Mouse (Mus musculus) lung, embryonic 14.5 days (tissue): ENCODE measurements around the gene Map4k3. TPM values are rescaled to one million over a fixed set of nuclear protein-coding genes. Genes with fewer than 3 reads are reported as not detected.
"Not testable (repeated sequence)": the region's sequence is repeated elsewhere in the genome, so short reads cannot be mapped to it uniquely, and the experiment has no call there.

Experiments
- ATAC-seq: fragments of 200-750 bp; cut with Nextera tagmentation; 2 replicates; pipeline ENCODE4 v1.8.0; 2017; ENCODE audit warnings: mild to moderate bottlenecking, moderate TSS enrichment, moderate library complexity; ENCODE audit not compliant: insufficient read depth
- DNase-seq: peaks from one replicate; pipeline ENCODE4 v3.0.0-alpha.2; 2015
- H3K27ac ChIP-seq: fragments of 300-500 bp; sonication (generic); 2 replicates; pipeline ENCODE4 v1.5.1; 2014; ENCODE audit warnings: low read depth, mild to moderate bottlenecking, moderate library complexity
- H3K27me3 ChIP-seq: fragments of 300-500 bp; sonication (generic); 2 replicates; pipeline ENCODE4 v1.6.1; 2014; ENCODE audit warnings: low read length, control low read depth; ENCODE audit not compliant: insufficient read depth
- H3K36me3 ChIP-seq: fragments of 300-500 bp; sonication (generic); 2 replicates; pipeline ENCODE4 v1.6.1; 2014; ENCODE audit warnings: control low read depth; ENCODE audit not compliant: insufficient read depth
- H3K4me1 ChIP-seq: fragments of 300-500 bp; sonication (generic); 2 replicates; pipeline ENCODE4 v1.6.1; 2014; ENCODE audit warnings: antibody characterized with exemption, control low read depth; ENCODE audit not compliant: insufficient read depth
- H3K4me2 ChIP-seq: fragments of 300-500 bp; sonication (generic); 2 replicates; pipeline ENCODE4 v1.6.1; 2014; ENCODE audit warnings: mild to moderate bottlenecking
- H3K4me3 ChIP-seq: fragments of 300-500 bp; sonication (generic); 2 replicates; pipeline ENCODE4 v1.5.1; 2014; ENCODE audit warnings: low read depth, low read length
- H3K9ac ChIP-seq: fragments of 300-500 bp; sonication (generic); 2 replicates; pipeline ENCODE4 v1.6.1; 2014
- H3K9me3 ChIP-seq: fragments of 300-500 bp; sonication (generic); 2 replicates; pipeline ENCODE4 v1.6.1; 2016; ENCODE audit warnings: low read depth, low read length, control low read depth
- CTCF ChIP-seq: IDR thresholded peaks from 2 replicates; pipeline ENCODE4 v1.5.1; 2016; ENCODE audit warnings: antibody characterized with exemption, low read depth
- WGBS: fragments of 180-500 bp; shearing (Covaris S2); extraction: QIAGEN DNeasy Blood & Tissue Kit; methylation state at CpG from one replicate; pipeline ENCODE4 v1.1.7; 2014; 5-methylcytosine and 5-hydroxymethylcytosine counted together
- polyA plus RNA-seq: library from polyadenylated mRNA; unstranded; fragments of >200 nt; fragmentation: Nextera tagmentation; extraction: Ambion mirVana; gene quantifications from 2 replicates; pipeline ENCODE4 v1.2.1, GENCODE M21; 2014

Map4k3 gene
- polyA plus RNA-seq, 1 experiment from 2014 or later, result 64.7 TPM

- Histone ChIP-seq H3K27me3 (no peaks in the 10 kb centered on the region), H3K4me3 (no peak overlapping the region), H3K36me3 (no peaks in the 10 kb centered on the region), H3K4me2 (no peak overlapping the region), H3K9ac (0 out of 2 replicates have a peak overlapping the region, but pooled peaks have one; percentile 1), H3K4me1 (peaks cover 8% of the 10 kb centered on the region; the same call in 1 of the 2 replicates), H3K27ac (peak overlapping the region; percentile 58), H3K9me3 (no peaks in the 10 kb centered on the region)
- no peak for DNase-seq
- WGBS, result 42% methylated on average over 8 of the region's 8 CpGs
- no peak for ATAC-seq
- TF ChIP-seq CTCF, result no peak
Measured at GRCm38 (mm10) chr17:80754589-80754988, 26.3 kb upstream of the Map4k3 start.

DNA sequence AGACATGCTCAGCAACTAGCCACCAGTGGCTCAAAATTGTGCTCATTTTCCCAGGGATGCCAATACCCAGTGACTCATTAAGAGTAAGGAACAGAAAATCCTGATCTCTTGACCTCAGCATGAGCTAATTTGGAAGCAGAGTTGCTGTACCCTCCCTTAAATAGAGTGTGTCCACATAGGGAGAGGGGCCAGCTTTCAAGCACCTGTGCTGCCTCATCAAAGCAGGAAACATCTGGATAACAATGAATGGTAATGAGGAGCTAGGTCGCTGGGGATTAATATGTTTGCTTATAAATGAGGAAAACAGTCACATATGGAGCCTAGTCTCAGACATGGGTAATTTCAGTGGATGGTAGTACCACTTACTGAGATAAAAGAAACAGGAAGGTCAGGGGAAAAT lies 24.2 kb upstream of the Map4k3 start:
- 32% methylated on average over 1 of the region's 1 CpGs for WGBS
- no peak for DNase-seq

GRCm38 (mm10) chr17:80739421-80739820 lies 11.1 kb upstream of the Map4k3 start:
- TF ChIP-seq CTCF, result no peak
- 77% methylated on average over 5 of the region's 5 CpGs for WGBS
- Histone ChIP-seq H3K4me3 (no peak overlapping the region), H3K4me1 (no peaks in the 10 kb centered on the region), H3K27me3 (no peaks in the 10 kb centered on the region), H3K36me3 (no peaks in the 10 kb centered on the region), H3K4me2 (no peak overlapping the region), H3K27ac (no peak overlapping the region), H3K9ac (no peak overlapping the region), H3K9me3 (no peaks in the 10 kb centered on the region)
- ATAC-seq, result no peak
- DNase-seq, result no peak

More for the DNA sequence above, 24.2 kb upstream of the Map4k3 start:
- Histone ChIP-seq H3K4me2 (no peak overlapping the region), H3K4me1 (peaks cover 8% of the 10 kb centered on the region; the same call in 1 of the 2 replicates), H3K9me3 (no peaks in the 10 kb centered on the region), H3K4me3 (no peak overlapping the region), H3K9ac (no peak overlapping the region), H3K36me3 (no peaks in the 10 kb centered on the region), H3K27ac (no peak overlapping the region), H3K27me3 (no peaks in the 10 kb centered on the region)
- peak; percentile 41; the same call in 1 of the 2 replicates for ATAC-seq
- TF ChIP-seq CTCF, result no peak

GRCm38 (mm10) chr17:80734700-80735099 lies 6.4 kb upstream of the Map4k3 start:
- Histone ChIP-seq H3K27me3 (no peaks in the 10 kb centered on the region), H3K36me3 (no peaks in the 10 kb centered on the region), H3K4me1 (no peaks in the 10 kb centered on the region), H3K9me3 (no peaks in the 10 kb centered on the region), H3K9ac (no peak overlapping the region), H3K27ac (no peak overlapping the region), H3K4me3 (no peak overlapping the region), H3K4me2 (no peak overlapping the region)
- ATAC-seq (no peak), DNase-seq (no peak)
- TF ChIP-seq CTCF, result no peak
- WGBS, result 69% methylated on average over 6 of the region's 6 CpGs

DNA sequence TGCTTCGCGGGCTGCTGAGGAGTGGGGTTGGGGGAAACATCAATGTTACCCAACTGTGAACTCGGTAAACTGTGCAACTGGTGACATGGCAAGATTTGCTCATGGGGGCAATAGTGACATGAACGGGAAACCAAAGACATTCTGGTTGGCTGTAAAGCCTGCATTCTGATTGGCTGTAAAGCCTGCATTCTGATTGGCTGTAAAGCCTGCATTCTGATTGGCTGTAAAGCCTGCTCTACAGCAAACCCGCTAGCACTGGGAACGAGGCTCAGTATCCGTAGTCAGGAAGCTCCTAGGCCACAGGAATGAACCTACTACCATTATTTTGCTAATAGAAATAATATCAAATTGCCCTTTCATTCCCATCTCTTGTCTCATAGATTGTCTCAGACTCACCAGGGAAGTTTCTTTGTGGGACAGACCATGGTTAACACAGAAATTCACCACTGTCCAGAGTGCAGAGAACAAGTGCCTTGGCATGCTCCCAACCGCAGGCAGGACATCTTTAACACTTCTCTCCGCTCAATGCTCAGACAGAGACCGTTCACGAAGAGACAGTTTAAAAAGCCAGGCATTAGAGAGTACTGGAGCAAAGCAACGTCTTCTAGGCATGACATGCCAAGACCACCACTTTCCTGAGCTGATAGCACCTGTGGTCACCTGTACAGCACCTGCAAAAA lies 5.0 kb upstream of the Map4k3 start:
- H3K4me3 ChIP-seq, result no peak overlapping the region
- WGBS, result 74% methylated on average over 12 of the region's 12 CpGs
- no peaks in the 10 kb centered on the region for H3K36me3 ChIP-seq
- H3K4me2 ChIP-seq, result no peak overlapping the region
- ATAC-seq (no peak), DNase-seq (no peak)
- H3K4me1 ChIP-seq, result peaks cover 4% of the 10 kb centered on the region; the same call in 1 of the 2 replicates
- no peak overlapping the region for H3K27ac ChIP-seq
- H3K9ac ChIP-seq, result no peak overlapping the region
- H3K9me3 ChIP-seq, result no peaks in the 10 kb centered on the region
- H3K27me3 ChIP-seq, result no peaks in the 10 kb centered on the region
- TF ChIP-seq CTCF, result no peak

DNA sequence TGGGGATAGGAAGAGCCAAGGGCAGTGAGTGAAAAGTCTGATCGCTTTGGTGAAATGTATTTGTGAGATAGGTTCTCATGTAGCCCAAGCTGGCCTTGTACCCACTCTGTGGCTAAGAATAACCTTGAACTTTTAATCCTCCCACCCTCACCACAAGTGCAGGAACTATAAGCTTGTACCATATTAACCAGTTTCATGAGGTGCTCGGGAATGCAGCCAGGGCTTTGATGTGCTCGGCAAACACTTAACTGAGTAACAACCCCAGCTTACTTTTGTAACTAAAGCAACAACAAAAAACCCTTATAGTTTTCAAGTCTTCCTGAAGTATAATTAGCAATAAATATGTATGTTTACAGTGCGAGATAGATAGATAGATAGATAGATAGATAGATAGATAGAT lies 4.0 kb upstream of the Map4k3 start:
- DNase-seq, result no peak
- no peak for ATAC-seq
- Histone ChIP-seq H3K4me3 (no peak overlapping the region), H3K27ac (no peak overlapping the region), H3K4me2 (no peak overlapping the region), H3K27me3 (no peaks in the 10 kb centered on the region), H3K9me3 (no peaks in the 10 kb centered on the region), H3K4me1 (peaks cover 4% of the 10 kb centered on the region; the same call in 1 of the 2 replicates), H3K36me3 (no peaks in the 10 kb centered on the region), H3K9ac (no peak overlapping the region)
- WGBS, result 67% methylated on average over 4 of the region's 4 CpGs
- TF ChIP-seq CTCF, result no peak

GRCm38 (mm10) chr17:80730283-80730682 lies 2.0 kb upstream of the Map4k3 start:
- peaks cover 13% of the 10 kb centered on the region for H3K4me1 ChIP-seq
- H3K9me3 ChIP-seq, H3K4me2 ChIP-seq, H3K36me3 ChIP-seq, H3K4me3 ChIP-seq, H3K27ac ChIP-seq, ATAC-seq, DNase-seq, H3K27me3 ChIP-seq, H3K9ac ChIP-seq: not testable (repeated sequence)
- 89% methylated on average over 6 of the region's 6 CpGs for WGBS
